Mouse (Mus musculus): ENCODE results near the gene Gpd1.

GRCm38 (mm10) chr15:99772925-99773324 is 55.6 kb downstream of the Gpd1 start:
- no peak for TF ChIP-seq CTCF (IDR thresholded peaks at IDR 0.05; ENCODE audit: low read depth)
- no peak for TF ChIP-seq EP300 (optimal IDR thresholded peaks at IDR 0.05)
